Mouse (Mus musculus) cerebellum, adult (tissue): ENCODE data around the gene Pdgfb.

ENCODE experiments used
- ATAC-seq: cut with Nextera tagmentation; 2 replicates; pipeline ENCODE4 v1.9.2; 2017; ENCODE audit warnings: mild to moderate bottlenecking, moderate library complexity, mixed read lengths; ENCODE audit not compliant: insufficient number of reproducible peaks, low FRiP score, low TSS enrichment

Pdgfb gene

DNA sequence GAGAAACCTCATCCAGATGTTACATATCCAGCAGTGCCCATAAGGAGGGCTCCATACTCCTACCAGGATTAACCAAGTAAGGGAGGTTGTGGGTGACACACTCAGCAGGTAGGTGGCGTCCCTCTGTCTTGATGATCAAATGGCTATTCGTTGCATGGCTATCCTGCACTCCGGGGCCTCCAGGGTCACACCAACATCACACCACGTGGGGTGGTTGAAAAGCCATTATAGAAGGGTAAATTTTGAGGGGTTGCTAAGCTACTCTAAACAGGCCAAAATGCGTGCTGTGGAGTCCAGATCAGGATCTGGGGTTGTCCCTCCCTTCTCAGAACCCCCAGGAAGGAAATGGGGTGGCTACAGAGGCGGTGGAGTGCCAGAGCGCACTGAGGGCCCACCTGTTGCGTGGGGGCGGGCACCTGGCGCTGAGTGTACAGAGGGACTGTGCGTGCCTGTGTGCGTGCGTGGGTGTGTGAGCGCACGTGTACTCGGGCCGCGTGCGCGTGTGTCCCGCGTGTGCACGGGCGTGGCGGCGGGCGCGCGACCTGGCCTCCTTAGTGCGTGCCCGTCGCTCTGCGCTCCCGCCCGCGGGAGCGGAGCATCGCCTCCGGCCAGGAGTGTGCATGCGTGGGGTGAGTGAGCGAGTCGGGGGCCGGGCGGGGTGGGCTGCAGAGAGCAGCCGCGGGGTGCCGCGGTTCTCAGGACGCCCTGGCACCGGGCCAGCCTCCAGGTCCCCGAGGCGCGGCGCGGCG, 2.8 kb downstream of the Pdgfb start:
- ATAC-seq: peak; percentile 66

- ATAC-seq: no peak
Observed at GRCm38 (mm10) chr15:80011194-80011593, 3.6 kb downstream of the Pdgfb start.

- no peak for ATAC-seq
Observed at GRCm38 (mm10) chr15:80010182-80010558, 4.6 kb downstream of the Pdgfb start.

- no peak for ATAC-seq
Observed at GRCm38 (mm10) chr15:80009421-80010181, 5.2 kb downstream of the Pdgfb start.

- no peak for ATAC-seq
Observed at GRCm38 (mm10) chr15:80008461-80008860, 6.3 kb downstream of the Pdgfb start.

DNA sequence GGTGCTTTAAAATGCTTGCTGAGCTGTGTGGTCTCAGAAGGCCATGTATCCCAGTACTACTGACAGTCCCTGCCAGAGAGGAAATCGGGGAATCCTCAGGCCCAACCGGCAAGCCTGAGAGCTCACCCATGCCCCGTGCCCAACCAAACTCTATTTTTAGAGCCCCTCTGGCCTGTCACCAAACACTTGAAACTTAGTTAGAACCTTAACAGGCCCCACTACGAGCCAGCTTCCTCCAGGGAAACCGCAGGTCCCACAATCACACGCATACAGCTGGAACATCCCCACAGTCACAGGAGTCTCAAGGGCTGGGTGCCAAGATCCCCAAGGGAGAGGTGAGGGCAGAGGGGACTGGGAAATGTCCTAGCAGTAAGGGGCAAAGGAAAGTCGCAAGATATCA, 8.6 kb downstream of the Pdgfb start:
- no peak for ATAC-seq

DNA sequence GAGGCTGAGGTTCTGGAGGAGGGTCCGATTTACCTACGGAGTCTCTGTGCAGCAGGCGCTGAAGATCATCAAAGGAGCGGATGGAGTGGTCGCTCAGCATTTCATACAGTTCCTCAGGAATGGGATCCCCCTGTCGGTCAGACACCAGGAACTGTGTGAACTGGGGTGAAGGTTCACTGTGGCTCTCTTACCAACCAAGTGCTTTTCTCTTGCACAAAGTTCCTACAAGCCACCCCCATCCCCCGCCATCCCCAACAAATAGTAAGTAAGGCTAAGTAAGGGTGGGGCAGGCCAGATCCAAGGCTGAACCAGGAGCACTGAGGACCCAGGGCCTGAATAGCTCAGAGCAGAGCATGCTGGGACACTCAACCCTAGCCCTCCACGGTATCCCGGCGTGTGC, 9.3 kb downstream of the Pdgfb start:
- no peak for ATAC-seq

GRCm38 (mm10) chr15:80004644-80005340, 10.0 kb downstream of the Pdgfb start:
- ATAC-seq: no peak

DNA sequence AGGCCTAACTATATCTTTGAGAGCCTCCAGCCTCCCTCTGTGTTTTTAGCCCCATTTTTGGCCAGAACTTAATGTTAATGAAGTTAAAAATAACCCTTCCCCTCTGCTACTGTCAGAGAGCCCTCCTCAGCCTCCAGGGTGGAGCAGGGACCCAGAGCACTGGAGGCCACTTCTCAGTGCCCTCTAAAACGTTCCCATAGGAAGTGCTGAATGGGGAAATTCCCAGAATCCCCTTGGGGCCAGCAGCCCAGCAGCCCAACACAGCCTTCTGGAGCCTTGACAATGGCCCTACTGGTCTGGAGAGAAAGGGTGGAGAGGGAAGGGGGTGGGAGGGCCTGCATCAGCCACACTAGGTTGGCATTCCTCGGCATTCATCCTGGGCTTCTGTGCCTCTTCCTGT, 11.2 kb downstream of the Pdgfb start:
- no peak for ATAC-seq

DNA sequence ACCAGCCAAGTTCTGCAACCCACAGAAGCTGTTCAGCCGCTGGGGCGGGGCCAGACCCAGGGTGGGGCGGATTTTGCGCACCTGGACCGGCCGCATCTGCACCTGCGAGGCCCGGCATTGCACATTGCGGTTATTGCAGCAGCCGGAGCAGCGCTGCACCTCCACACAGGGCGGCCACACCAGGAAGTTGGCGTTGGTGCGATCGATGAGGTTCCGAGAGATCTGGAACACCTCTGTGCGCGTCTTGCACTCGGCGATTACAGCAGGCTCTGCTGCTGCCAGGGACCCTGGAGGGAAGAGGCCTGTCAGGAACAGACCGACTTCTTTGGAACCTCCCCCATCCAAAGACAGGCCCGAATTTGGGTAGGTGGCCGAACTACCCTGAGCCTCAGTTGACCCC, 13.2 kb downstream of the Pdgfb start:
- ATAC-seq: no peak

DNA sequence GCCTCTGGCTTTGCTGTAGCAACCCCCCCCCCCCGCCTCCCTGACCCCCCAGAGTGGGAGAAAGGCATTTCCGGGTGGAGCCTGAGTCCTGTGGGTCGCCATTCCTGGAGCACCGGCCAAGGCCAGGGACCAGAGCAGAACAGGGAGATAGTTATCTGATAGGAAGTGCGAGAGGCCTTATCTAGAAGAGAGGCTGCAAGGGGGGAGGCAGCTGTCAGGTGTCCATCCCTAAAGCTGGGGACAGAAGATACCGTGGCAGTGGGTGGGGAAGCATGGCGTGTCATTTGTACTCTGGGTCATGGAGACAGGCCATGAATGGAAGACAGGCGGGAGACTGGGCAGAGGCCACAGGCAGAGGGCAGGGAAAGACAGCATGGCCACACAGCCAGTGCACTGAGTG, 14.1 kb downstream of the Pdgfb start:
- no peak for ATAC-seq

DNA sequence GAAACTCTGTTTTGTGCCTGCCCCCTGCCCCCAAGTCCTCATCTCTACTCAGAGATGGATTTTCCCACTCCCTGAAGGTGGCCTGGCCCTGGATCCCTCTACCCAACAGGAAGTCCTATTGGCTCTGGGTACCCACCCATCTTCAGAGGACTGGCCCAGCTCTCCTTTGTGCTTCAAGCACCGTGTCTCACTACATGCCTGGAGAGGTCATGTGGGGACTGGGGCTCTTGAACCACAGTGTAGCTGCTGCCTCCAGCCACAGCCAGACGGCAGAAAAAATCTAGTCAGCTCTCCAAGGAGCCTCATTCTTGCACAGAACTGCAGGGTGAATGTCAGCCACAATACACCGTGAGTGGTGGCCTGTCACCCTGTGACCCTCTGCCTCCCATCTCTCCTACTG, 16.8 kb downstream of the Pdgfb start:
- ATAC-seq: no peak

DNA sequence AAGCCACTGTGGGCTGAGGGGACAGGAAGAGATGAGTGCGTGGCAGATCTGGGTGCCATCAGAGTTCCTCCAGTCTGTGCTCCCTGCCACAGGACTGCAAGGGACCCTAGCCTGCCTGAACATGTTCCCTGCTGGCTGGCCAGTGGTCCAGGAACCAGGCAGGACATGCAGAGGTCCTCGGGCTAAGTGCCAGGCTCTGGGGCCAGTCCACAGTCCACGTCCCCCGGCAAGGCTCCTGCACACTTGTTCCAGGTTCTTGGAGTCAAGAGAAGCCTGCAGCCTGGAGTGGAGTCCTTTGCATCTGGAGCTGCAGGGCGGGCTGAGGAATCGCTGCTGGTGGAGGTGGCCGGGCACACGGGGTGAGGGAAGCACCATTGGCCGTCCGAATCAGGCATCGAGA, 18.0 kb downstream of the Pdgfb start:
- no peak for ATAC-seq

DNA sequence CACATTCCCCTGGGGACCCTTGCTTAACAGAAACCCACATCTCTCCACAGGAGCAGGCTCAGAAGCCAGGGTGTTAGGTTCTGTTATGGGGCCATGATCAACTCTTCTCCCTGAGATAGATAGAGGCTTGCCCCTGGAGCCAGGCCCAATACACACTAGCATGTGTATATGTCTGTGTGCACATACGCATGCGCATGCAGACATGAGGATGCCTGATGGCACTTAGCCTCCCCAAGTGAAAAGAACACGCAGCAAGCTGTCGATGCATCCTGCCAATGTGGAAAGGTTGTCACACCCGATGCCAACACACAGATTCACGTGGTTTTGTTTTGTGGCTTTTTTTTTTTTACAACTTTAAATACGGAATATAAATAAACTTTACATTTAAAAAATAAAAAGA, 19.2 kb downstream of the Pdgfb start:
- no peak for ATAC-seq

- ATAC-seq: no peak
Observed at GRCm38 (mm10) chr15:79994566-79994965, 20.2 kb downstream of the Pdgfb start.

- no peak for ATAC-seq
Observed at GRCm38 (mm10) chr15:79986182-79986581, 28.6 kb downstream of the Pdgfb start.

- no peak for ATAC-seq
Observed at GRCm38 (mm10) chr15:79985471-79985870, 29.3 kb downstream of the Pdgfb start.

GRCm38 (mm10) chr15:79984152-79984551, 30.6 kb downstream of the Pdgfb start:
- ATAC-seq: no peak

GRCm38 (mm10) chr15:79980716-79981115, 34.1 kb downstream of the Pdgfb start:
- no peak for ATAC-seq

DNA sequence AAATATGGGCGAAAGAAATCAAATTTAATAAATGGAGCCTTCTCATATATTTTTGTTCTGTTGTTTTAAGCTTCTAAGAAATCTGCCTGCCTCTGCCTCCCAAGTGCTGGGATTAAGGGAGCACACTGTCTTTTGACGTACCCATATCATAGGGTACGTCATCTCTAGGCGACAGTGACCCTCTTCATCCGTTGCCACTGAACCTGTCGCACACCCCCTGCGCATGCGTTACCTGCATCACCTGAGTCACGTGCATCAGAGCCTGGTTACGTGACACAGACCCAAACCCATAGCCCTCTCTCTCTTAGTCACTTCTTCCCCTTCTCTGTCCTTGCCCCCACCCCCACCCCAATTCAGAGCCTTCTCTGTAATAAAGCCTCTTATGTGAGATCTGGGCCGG, 42.6 kb downstream of the Pdgfb start:
- ATAC-seq: no peak

GRCm38 (mm10) chr15:79970940-79971339, 43.8 kb downstream of the Pdgfb start, which contains the start of gene Cbx7:
Cbx7 (minus strand) TSS chr15:79971119.
- ATAC-seq: no peak
